Mouse (Mus musculus) hindbrain, embryonic 15.5 days (tissue): ENCODE results near the gene Klhl21. TPM values are rescaled to one million over a fixed set of nuclear protein-coding genes. Genes with fewer than 3 reads are reported as not detected.

Experiments
- ATAC-seq: fragments of 200-750 bp; cut with Nextera tagmentation; 2 replicates; pipeline ENCODE4 v1.8.0; 2017; ENCODE audit warnings: low read depth, moderate number of reproducible peaks, moderate TSS enrichment; ENCODE audit not compliant: low FRiP score
- H3K27ac ChIP-seq: fragments of 300-500 bp; sonication (generic); replicated peaks from 2 replicates; pipeline ENCODE4 v1.5.1; 2015; ENCODE audit warnings: mild to moderate bottlenecking, inconsistent platforms
- H3K27me3 ChIP-seq: fragments of 300-500 bp; sonication (generic); 2 replicates; pipeline ENCODE4 v1.6.1; 2015; ENCODE audit warnings: control low read depth, inconsistent platforms
- H3K36me3 ChIP-seq: fragments of 300-500 bp; sonication (generic); 2 replicates; pipeline ENCODE4 v1.6.1; 2015; ENCODE audit warnings: control low read depth, inconsistent platforms
- H3K4me1 ChIP-seq: fragments of 300-500 bp; sonication (generic); replicated peaks from 2 replicates; pipeline ENCODE4 v1.6.1; 2015; ENCODE audit warnings: control low read depth, inconsistent platforms
- H3K4me2 ChIP-seq: fragments of 300-500 bp; sonication (generic); 2 replicates; pipeline ENCODE4 v1.6.1; 2015; ENCODE audit warnings: moderate library complexity, mild to moderate bottlenecking, inconsistent platforms
- H3K4me3 ChIP-seq: fragments of 300-500 bp; sonication (generic); 2 replicates; pipeline ENCODE4 v1.5.1; 2015; ENCODE audit warnings: mild to moderate bottlenecking, inconsistent platforms
- H3K9ac ChIP-seq: fragments of 300-500 bp; sonication (generic); 2 replicates; pipeline ENCODE4 v1.6.1; 2015; ENCODE audit warnings: inconsistent platforms
- H3K9me3 ChIP-seq: fragments of 300-500 bp; sonication (generic); 2 replicates; pipeline ENCODE4 v1.6.1; 2016; ENCODE audit warnings: control low read depth, inconsistent platforms
- whole genome bisulfite sequencing: fragments of 180-500 bp; shearing (Covaris S2); methylation state at CpG from one replicate; pipeline ENCODE4 v1.1.7; 2015; 5-methylcytosine and 5-hydroxymethylcytosine counted together
- polyA plus RNA-seq: library from polyadenylated mRNA; unstranded; fragments of >200 nt; fragmentation: Nextera tagmentation; extraction: Ambion mirVana; gene quantifications from 2 replicates; pipeline ENCODE4 v1.2.1, GENCODE M21; 2015

Gene Klhl21
- polyA plus RNA-seq, 1 experiment from 2014 or later, result 5.4 TPM

GRCm38 (mm10) chr4:152062390-152063110 lies 53.9 kb downstream of the Klhl21 start:
- Histone ChIP-seq H3K36me3 (peaks cover 23% of the 10 kb centered on the region), H3K4me2 (no peak overlapping the region)
- ATAC-seq, result peak; percentile 34; the same call in 1 of the 2 replicates

GRCm38 (mm10) chr4:152067280-152067679 lies 58.7 kb downstream of the Klhl21 start:
- Histone ChIP-seq H3K27me3 (no peaks in the 10 kb centered on the region), H3K36me3 (no peaks in the 10 kb centered on the region), H3K27ac (no peak overlapping the region), H3K4me1 (peaks cover 5% of the 10 kb centered on the region), H3K9me3 (no peaks in the 10 kb centered on the region), H3K9ac (no peak overlapping the region), H3K4me3 (no peak overlapping the region), H3K4me2 (no peak overlapping the region)
- ATAC-seq, result peak; percentile 61; the same call in 1 of the 2 replicates

More at GRCm38 (mm10) chr4:152062390-152063110, 53.9 kb downstream of the Klhl21 start:
- H3K27ac ChIP-seq, result no peak overlapping the region
- no peak overlapping the region for H3K9ac ChIP-seq
- WGBS, result 72% methylated on average over 9 of the region's 9 CpGs
- H3K4me3 ChIP-seq, result no peak overlapping the region
- H3K4me1 ChIP-seq, result no peaks in the 10 kb centered on the region
- H3K9me3 ChIP-seq, result no peaks in the 10 kb centered on the region
- H3K27me3 ChIP-seq, result no peaks in the 10 kb centered on the region

Other genes with a start within 250 kb of the Klhl21 start
- gene Camta1, start 146.9 kb upstream of the Klhl21 start, polyA plus RNA-seq, result 150 and 162 TPM in 2 replicates
- 79.8 and 81.6 TPM in 2 replicates for gene Dnajc11, start 75.1 kb upstream of the Klhl21 start, polyA plus RNA-seq
- 35.7 and 36.7 TPM in 2 replicates for gene Thap3, start 19.8 kb upstream of the Klhl21 start, polyA plus RNA-seq
- 23.1 and 25.5 TPM in 2 replicates for gene Phf13, start 12.5 kb upstream of the Klhl21 start, polyA plus RNA-seq
- 18.3 and 18.5 TPM in 2 replicates for gene Zbtb48, start 18.9 kb downstream of the Klhl21 start, polyA plus RNA-seq
- 1.6 and 1.8 TPM in 2 replicates for gene Tas1r1, start 29.8 kb downstream of the Klhl21 start, polyA plus RNA-seq
- gene Nol9, start 30.5 kb downstream of the Klhl21 start, polyA plus RNA-seq, result 24.7 and 27.1 TPM in 2 replicates
- 11.7 and 13.5 TPM in 2 replicates for gene Plekhg5, start 63.7 kb downstream of the Klhl21 start, polyA plus RNA-seq
- 0.97 and 1.8 TPM in 2 replicates for gene Tnfrsf25, start 107.1 kb downstream of the Klhl21 start, polyA plus RNA-seq
- 0.29 and 0.31 TPM in 2 replicates for gene Espn, start 143.6 kb downstream of the Klhl21 start, polyA plus RNA-seq
- gene Hes2, start 150.1 kb downstream of the Klhl21 start, polyA plus RNA-seq, result not detected in 2 replicates
- 427 and 433 TPM in 2 replicates for gene Acot7, start 169.3 kb downstream of the Klhl21 start, polyA plus RNA-seq